Mouse (Mus musculus) left cerebral cortex, adult 18-20 months (tissue): ENCODE results near the gene Grk6. TPM values are rescaled to one million over a fixed set of nuclear protein-coding genes. Genes with fewer than 3 reads are reported as not detected.
"Not testable (repeated sequence)": the region's sequence is repeated elsewhere in the genome, so short reads cannot be mapped to it uniquely, and the experiment has no call there.

Source experiments
- DNase-seq, 2 experiments: peaks; one replicate each; pipeline ENCODE4 v3.0.0; 2021 to 2022; ENCODE audit warnings: low spot score in 2 of 2, mixed read lengths in 1 of 2
- total RNA-seq, 2 experiments: library from RNA; stranded (reverse); gene quantifications; 2 replicates each; pipeline ENCODE4 v1.2.3; 2021

Grk6 gene
- total RNA-seq, 2 experiments from 2014 or later: 63.2 to 64.6 TPM

GRCm38 (mm10) chr13:55420933-55421800, 23.7 kb upstream of the Grk6 start:
- peak; percentile 68 to 69 for DNase-seq

DNA sequence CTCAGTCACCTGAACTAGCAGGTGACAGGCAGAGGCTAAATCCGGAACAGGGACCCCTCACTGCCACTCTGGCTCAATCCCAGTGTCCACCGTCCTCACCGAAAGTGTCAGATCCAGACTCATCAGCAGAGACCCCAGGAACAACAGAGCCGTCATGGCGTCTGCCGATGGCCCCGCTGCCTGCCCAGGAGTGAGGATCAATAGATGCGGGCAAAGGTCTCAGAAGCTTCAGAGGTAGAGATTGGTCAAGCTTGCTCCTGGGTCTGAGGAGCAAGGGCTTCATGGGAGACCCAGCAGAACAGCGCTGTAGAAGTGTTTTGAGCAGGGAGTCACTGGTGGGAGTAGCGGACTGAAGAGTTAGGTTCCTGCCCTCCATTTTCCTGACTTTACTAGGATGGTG, 18.3 kb upstream of the Grk6 start, which contains the start of gene F12:
Gene F12 (minus strand): TSS at position 181 of the 400 bp plus-strand sequence.
- no peak for DNase-seq

DNA sequence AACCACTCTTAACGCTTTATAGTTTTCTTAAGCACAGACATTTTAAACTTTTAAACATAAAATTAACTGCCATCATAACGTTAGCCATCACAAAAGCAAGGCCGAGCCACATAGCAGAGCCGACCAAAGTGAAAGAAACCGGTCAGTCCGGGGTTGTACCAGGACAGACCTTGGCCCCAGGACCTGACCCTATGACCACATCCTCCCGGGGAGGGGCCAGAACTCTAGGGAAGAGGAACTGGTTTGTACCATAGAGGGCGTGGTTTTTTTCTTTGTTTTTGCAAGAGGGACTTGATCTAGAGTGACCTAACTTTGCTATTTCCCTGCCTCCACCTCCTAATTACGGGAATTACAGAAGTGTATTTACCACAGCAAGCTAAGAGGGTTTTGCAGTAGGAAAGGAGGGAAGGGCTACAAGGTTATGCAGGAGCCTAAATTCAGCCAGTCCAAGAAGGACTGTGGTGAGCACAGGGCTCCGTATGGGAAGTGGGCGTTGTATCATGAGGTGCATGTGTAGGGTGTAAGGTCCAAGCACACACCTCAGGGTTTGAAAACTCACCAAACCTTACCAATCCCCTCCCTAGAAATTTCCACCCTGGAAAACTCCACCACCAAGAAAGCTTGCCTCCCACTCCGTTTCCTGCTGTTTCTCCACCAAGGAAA, 15.5 kb upstream of the Grk6 start:
- no peak for DNase-seq

DNA sequence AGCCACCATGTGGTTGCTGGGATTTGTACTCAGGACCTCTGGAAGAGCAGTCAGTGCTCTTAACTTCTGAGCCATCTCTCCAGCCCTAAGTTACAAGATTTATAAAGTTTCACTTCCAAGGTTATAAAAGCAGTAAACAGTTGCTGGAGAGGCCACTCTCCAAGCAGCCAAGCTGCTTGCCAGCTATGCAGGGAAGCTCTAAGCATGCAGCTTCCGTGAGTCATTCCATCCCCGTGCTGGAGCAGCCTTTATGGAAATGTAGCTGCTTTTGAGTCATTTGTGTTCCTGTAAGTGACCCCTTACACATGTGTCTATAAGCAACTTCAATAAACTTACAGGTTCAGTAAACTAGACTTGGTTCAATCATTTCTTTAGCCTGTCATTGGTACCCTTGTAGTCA, 14.3 kb upstream of the Grk6 start:
- DNase-seq: no peak

DNA sequence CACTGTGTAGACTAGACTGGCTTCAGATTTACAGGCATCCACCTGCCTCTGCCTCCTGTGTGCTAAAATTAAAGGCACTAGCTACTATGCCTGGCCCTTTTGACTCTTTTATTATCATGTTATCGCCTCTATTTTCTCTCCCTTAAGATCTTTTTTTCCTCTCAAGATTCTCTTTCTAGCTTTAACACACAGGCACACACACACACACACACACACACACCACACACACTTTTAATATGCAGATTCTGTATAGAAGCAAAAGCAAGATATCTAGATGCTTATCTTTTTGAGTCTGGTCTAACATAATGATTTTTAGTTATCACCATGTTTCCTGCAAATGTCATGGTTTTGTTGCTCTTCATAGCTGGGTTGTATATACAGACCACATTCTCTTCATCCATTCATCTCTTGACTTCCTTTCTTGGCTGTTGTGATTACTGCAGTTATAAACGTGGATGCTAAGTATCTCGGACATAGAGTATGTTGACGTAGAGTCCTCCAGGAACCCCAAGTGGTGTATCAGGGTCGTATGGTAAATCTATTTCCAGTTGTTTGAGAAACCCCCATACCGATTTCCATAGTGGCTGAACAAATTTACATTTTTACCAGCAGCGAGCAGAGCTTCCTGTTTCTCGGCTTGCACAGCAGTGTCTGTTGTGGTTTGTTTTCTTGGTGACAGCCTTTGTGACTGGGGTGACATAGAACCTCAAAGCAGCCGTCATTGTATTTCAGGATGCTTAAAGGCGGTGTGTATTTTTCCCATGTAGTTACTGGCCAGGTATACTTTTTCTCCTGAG, 12.8 kb upstream of the Grk6 start:
- no peak for DNase-seq

GRCm38 (mm10) chr13:55437111-55437629, 7.7 kb upstream of the Grk6 start:
- DNase-seq: not testable (repeated sequence)

DNA sequence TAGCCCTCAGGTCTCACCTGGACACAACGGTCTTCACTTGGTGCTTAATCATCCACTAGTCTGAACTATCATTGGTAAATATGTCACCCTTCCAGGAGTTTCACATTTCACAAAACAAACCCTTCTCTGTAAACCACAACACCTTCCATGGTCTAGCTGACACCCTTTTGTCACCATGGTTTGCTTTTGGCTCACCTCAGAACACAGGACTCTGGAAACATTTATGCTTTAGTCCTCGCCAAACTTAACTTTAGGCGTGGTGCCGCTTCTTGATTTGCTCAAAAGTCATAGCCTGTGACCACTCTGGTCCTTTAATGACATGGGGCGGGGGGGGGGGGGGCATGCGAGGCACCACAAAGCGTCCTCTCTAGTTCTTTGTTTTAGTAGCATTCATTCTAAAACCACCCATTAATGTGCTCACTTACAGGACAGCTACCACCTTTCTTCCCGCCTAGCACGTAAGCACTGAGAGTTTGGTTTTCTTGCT, 1.0 kb upstream of the Grk6 start:
- DNase-seq: no peak

DNA sequence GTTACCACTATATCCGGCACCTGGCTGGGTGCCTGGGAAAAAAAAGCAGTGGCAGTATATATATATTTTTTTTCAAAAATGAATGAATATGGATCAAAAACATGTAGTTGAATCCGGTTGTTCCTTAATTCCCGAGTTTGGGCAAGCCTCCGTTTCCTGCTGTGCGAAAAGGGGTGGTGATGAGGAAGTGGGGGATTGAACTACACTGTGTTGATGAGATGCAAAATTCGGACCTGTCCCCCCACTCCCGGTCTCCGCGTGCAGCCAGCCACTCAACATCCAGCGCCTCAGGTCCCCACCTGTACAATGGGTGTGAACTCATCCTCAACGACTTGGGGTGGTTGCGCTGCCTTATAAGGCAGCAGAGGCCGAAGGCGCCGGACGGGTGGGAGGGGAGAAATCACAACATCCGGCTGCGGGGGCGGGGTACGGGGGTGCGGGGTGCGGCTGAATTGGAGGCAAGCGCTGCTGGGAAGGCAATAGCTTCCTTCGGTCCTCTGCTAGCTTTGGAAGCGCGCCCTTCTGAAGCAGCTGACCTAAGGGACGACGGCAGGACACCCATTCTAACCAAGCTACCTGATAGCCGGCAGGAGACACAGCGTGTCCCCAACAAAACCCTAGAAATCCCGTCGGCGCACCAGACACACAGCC, 461 bp upstream of the Grk6 start:
- DNase-seq: peak in 1 of 2 experiments; percentile 28

DNA sequence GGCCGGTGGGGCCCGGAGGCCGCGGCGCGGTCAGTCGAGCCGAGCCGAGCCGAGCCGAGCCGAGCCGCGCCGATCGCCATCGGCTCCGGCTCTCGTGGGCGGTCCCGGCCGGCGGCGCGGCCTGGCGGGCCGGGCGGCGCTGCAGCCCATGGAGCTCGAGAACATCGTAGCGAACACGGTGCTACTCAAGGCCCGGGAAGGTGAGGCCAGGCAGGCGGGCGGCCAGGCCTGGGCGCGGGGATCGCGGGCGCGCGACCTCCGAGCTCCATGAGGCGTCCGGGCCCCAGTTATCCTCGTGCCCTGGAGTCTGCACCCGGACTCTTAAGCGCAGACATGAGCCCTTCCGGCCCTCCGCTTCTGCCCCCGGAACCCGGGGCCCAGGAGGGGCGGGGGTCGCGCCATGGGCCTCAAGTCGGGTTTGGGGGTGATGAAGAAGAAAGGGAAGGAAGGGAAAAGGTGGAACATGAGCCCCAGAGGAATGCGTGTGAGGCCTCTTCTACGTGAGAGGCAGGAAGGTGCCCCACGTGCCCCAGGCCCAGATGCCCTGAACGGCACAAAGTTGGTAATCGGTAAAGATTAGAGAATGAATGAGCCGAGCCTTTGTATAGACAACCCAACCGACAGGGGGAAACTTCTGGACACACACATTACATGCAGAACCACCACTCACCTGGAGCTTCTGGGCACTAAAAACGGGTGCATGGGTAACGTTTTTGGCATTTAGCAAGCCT, 654 bp downstream of the Grk6 start:
- no peak for DNase-seq

- no peak for DNase-seq
Observed at GRCm38 (mm10) chr13:55446483-55447105, 1.7 kb downstream of the Grk6 start.

DNA sequence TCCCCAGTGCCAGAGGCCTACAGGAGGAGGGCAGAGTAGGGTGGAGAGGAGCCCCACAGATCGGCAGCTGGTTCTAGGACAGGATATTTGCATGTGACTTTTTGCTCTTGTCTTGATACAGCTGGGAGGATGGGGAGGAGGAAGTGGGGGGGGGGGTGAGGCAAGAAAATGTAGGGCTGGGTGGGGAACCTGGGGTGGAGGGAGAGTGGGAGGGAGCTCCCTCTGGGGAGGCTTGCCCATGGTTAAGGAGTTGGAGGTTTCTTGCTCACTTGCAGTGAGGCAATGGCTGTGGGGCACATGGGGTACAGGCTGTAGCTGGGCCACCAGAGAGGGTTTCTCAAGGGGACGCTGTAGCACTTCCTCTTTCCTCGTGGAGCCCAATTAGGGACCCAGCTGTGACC, 2.7 kb downstream of the Grk6 start:
- DNase-seq: no peak

- no peak for DNase-seq
Observed at GRCm38 (mm10) chr13:55448131-55448530, 3.3 kb downstream of the Grk6 start.

DNA sequence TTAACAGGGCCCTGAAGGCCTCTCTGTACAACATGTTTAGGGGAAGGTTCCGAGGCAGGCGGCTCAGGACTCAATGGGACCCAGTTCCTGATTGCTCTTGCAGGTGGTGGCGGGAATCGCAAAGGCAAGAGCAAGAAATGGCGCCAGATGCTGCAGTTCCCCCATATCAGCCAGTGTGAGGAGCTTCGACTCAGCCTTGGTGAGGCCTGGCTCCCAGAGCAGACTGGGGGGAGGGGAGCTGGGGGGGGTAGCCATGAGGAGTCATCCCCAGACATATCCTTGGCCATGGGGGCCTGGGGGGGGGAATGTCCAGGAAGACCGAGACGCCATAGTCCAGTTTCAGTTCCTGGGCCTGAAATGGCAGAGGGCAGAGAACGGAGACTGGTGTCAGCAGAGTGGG, 4.3 kb downstream of the Grk6 start:
- no peak for DNase-seq

GRCm38 (mm10) chr13:55449679-55450441, 5.0 kb downstream of the Grk6 start:
- DNase-seq: no peak

GRCm38 (mm10) chr13:55450511-55450980, 5.7 kb downstream of the Grk6 start:
- DNase-seq: peak in 1 of 2 experiments; percentile 36

GRCm38 (mm10) chr13:55451296-55451695, 6.4 kb downstream of the Grk6 start:
- DNase-seq: no peak

- DNase-seq: no peak
Observed at GRCm38 (mm10) chr13:55451785-55452549, 7.1 kb downstream of the Grk6 start.

DNA sequence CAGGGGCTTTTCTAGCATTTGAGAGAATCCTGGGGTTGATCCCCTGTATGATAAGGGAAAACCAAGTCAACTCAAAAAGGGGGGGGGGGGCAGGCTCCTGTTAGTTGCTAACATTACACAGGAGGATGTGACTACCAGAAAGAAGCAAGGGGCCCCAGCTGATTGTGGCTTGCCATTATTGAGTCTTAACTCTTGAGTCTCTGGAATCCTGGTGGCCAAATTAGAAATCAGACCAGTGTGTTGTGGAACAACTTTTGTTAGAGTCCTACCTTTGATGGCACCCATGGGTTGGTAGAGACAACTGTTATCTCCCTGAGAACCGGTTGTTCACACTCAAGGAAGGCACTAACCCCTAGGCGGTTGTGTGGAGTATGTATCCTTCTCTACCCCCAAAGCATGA, 18.1 kb downstream of the Grk6 start:
- no peak for DNase-seq
